Mouse (Mus musculus) cerebellum, adult 9-11 months (tissue): ENCODE data around the gene Cdk5r2.
"Not testable (repeated sequence)": the region's sequence is repeated elsewhere in the genome, so short reads cannot be mapped to it uniquely, and the experiment has no call there.

Experiments used
- DNase-seq: peaks from one replicate; pipeline ENCODE4 v3.0.0; 2022

Cdk5r2 gene

DNA sequence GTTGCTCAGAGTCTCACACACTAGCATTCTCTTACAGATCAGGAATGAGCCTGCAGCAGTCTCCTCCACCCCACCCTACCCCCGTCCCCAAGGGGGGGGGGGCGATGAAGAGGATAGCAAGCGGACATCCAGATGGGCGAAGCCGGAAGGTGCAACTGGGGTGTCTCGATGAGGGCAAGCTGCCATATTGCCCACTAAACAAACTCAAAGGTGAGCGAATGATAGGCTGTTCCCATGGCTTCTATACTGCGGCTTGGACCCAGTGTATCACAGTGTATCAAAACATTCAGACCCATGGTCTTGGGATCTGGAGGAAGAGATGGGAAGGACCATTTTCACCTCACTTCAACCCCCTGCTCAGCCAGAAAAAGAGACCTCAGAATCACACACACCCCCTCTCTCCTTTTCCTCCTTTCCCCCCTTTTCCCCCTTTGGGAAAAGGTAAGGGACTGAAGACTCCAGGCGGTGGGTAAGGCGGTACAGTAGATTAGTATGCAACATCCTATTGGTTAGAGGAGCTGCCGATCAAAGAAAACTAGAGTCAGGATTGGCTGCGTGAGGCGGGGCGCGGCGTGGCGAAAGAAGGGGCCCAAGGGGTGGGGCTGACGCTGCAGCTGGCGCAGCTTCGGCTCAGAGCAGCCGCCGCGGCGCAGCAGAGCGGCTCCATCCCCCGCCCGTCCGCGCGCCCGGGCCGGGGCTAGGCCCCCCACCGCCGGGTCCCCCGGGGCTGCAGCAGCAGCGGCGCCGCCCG is at the start of gene Cdk5r2:
TSS of gene Cdk5r2 (plus strand) at position 629 of the 751 bp plus-strand sequence.
- DNase-seq = peak; percentile 96

DNA sequence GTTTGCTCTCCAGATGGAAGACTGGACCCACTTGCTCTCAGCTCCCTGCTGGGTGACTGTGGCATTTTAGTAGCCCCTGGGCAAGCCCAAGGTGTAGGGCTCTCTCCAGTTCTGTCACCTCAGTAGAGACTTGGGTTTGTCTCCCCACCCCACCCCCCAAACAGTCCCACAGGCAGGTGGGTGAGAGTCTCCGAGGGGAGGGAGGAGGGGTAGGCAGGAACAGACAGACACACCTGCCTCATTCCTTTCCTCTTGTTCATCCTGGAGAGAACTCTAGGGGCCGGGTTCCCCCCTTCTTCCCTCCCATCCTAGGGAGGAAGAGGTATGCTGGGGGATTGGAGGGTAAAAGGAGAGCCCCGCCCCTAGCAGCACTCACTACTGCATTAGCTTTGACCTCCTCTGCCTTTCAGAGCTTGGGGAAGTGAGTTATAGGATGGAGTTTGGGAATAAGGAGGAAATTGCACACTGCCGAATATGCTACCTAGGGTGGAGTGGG is 49.3 kb upstream of the Cdk5r2 start:
- no peak for DNase-seq

DNA sequence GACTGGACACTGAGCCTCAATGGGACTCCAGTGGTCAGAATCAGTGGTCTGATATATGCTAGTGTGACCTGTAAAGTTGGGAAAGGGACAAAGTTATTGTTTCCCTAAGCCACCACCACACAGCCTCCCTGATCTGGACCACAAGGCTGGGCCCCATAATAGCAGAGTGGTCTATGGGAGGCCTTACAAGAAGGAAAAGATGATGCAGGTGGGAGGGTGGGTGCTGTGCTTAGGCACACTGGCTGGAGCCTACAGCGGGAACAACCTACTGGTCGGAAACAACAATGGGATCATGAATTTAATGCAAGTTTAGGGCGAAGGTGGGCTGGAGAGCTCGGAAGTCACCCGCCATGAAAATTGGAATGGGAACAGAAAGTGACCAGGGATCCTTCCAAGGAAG is 48.9 kb upstream of the Cdk5r2 start:
- DNase-seq = no peak

DNA sequence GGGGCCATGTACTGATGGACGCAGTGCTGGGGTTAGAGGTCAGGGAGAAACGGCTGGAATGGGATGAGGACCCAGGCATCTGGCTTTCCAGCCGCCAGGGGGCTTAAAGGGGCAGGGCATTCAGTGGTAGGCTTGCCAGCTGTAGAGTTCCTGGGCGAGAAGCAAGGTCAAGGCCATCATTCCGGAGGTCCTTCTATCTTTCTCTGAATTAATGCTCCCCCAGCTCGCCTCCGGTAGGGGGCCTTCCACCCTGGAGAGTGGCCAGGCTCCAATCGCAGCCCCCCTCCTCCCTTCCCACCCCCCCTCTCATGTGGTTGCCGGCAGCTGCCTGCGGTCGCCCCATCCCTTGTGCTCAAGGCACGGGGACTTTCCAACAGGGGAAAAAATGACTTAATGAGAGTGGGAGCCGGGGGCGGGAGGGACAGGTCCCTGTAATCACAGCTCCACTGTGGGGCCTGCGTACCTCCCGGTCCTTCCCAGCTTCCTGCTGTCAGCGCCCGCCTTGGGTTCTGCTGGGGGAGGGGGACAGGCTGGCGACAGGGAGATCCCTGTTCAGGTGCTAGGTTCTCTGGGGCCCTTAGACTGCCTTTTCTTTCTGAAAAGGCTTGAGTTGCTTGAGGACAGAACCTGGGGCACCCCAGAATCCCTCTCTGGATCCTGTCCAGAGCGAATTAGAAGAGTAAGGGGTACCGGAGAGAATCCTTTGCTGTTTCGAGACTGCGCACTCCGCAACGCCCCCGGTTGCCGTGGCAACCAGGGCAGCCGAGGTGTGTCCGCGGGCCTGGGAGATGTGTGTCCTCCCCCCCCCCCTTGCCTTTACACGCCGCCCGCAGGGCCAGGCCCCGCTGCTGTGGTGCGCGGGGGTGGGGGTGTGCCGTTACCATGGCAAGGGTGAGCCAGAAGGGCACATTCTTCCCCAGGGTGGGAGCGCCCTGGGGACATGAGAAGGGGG is 48.1 kb upstream of the Cdk5r2 start:
- no peak for DNase-seq

DNA sequence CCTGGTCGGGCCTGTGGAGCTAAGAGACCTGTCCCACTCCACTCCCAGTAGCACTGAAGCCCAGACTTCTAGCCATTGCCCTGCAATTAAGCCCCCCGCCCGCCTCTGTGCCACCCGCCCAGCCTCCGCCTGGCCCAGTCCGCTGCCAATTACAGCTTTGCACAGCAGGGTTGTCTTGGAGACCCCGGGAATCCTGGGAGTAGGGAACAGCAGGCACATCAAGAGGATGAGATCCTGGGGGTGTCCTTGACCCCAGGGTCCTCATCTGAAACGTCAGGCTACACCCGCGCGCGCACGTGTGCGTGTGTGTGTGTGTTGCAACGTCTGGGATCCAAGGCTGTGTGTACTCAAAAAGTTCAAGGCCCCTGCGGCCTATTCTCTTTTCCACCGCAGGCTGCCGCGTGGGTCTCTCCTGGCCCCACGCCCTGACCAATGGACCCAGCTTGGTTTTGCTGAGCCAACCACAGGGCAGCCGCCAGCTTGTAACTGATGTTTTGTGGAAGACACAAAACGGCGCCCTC is 47.1 kb upstream of the Cdk5r2 start:
- no peak for DNase-seq

DNA sequence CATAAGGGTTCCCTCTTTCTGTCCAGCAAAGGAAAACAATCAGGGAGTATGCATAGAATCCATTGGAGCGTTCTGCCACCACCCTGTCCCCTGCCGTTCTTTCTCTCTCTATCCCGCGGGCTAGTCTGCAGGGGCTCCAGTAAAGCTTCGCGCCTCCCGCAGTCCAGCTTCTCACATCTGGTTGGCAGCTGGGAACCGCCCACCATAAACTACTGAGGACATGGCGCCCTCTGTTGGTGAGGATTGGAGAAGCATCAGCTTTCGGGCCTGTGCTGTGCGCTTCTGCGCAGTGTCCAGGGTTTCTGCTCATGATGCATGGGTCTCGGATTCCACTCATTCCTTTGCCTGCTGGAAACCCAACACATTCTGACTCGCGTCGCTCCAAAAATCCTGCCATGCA is 46.7 kb upstream of the Cdk5r2 start:
- peak; percentile 65 for DNase-seq

DNA sequence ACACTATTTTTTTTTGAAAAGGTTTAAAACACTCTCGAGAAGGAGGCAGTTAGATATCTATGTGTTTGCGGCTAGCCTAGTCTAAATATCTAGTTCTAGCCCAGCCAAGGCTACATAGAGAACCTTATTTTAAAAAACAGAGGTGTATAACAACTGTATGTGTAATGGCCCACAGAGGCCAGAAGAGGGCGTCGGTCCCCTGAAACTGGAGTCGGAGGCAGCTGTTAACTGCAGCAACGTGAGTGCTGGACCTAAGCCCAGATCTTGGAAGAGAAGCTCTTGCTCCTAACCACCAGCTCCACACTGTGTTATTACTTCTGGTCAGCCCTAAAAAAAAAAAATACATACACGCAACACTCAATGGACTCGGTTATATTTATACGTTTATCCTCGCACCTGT is 45.7 kb upstream of the Cdk5r2 start:
- no peak for DNase-seq

DNA sequence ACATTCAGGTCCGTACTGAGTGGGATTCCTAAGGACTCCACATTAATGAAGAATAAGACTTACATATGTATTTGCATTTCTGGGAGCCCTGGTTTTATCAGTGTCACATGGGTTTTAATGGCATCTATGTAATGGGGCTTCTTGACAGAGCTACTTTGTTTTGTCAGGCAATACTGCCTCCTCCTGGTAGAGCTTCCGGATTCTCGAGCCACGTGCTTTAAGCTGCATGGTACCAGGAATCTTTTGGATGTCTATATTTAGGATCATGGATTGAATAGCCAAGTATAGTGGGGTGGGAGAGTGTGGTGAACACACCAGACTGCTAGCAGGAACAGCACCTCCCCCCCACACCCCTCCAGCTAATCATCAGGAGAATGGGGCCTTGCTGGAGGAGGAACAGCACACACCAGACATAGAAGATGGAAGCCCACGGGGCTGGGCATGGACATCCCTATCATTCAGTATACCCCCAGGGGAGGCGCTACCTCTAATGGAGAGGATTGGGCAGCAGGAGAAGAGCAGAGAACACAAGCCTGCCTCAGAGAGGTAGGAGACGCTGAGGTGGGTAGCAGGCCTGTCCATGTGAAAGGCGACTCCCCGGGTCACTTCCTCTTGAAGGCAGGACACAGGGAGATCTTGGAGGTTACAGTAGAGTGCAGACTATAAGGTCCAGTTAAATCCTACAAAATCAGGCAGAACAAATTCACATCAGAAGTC is 39.6 kb upstream of the Cdk5r2 start:
- no peak for DNase-seq

DNA sequence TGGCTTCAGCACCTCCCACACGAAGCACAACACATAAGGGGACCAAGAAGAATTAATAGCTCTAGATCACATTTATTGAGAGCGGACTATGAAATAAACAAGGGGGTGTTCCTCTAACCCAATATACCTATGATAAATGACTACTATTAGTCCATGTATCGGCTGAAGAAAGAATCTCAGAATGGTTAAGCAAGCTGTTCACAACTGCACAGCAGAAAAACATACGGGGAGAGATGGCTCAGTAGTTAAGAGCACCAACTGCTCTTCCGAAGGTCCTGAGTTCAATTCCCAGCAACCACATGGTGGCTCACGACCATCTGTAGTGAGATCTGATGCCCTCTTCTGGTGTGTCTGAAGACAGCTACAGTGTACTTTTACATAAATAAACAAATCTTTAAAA is 38.8 kb upstream of the Cdk5r2 start:
- DNase-seq = not testable (repeated sequence)

DNA sequence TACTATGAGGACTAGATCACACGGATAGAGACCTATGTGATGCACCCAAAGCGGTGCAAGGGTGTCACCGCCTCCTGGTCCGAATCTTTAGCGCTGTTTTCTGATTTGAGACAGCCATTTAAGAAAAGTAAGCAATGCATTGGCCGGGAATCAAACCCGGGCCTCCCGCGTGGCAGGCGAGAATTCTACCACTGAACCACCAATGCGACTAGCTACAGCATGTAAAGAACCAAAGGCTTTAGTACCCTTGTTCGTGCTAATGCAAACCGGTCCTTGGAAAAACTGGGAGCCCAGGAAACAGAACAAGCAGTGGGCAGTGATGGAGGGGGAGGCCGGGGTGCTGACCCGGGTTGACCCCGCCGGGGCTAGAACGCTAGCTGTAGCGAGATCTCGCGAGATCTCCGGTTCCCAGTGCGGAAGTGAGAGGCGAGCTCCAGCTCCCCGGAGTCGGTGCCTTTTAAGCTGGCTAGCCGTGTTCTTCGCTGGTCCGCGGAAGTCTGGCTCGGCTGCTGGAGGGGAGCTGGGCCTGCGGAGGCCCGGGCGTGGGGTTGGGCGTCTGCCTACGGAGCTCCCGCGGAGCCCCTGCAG is 38.0 kb upstream of the Cdk5r2 start:
- DNase-seq = peak; percentile 93

DNA sequence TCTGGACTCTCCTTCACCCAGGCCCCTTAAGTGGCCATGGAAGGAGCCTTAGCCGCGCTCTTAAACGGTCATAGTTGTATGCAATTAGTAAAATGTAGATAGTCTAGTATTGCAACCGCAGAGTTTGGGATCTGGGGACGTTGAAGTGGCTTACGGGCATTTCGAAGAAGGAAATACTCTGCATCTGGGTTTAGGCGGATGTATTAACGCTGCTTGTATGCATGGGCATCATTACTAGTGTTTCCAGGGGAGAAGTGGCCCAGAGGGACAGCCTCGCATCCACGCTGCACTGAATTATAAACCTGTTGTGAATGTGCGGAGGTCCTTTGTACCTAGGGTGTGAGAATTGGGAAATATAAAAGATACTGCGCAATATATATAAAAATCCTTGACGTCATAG is 37.5 kb upstream of the Cdk5r2 start:
- no peak for DNase-seq

DNA sequence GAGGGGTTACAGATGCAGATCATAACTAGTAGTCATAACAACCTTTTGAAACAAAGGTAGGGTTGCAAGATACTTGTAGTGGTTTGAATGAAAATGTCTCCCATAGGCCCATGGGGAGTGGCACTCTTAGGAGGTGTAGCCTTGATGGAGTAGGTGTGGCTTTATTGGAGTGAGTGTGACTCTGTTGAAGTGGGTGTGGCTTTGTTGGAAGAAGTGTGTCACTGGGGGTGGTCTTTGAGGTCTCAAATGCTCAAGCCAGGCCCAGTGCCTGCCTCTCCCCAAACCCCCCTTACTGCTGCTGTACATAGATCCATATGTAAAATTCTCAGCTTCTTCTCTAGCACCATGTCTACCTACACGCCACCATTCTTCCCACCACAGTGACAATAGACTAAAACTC is 36.2 kb upstream of the Cdk5r2 start:
- DNase-seq = no peak

DNA sequence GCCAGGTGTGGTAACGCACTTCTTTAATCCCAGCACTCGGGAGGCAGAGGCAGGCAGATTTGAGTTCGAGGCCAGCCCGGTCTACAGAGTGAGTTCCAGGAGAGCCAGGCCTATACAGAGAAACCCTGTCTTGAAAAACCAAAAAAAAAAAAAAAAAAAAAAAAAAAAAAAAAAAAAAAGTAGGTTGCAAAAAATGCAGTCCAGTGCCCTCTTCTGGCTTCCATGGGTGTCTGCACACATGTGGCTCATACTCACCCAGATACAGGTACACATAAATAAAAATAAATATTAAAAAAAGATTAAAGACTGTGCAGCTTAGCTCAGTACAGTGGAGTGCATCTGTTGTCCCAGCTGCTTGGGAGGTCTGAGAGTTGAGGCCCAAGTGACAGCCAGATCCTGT is 31.1 kb upstream of the Cdk5r2 start:
- DNase-seq = not testable (repeated sequence)

DNA sequence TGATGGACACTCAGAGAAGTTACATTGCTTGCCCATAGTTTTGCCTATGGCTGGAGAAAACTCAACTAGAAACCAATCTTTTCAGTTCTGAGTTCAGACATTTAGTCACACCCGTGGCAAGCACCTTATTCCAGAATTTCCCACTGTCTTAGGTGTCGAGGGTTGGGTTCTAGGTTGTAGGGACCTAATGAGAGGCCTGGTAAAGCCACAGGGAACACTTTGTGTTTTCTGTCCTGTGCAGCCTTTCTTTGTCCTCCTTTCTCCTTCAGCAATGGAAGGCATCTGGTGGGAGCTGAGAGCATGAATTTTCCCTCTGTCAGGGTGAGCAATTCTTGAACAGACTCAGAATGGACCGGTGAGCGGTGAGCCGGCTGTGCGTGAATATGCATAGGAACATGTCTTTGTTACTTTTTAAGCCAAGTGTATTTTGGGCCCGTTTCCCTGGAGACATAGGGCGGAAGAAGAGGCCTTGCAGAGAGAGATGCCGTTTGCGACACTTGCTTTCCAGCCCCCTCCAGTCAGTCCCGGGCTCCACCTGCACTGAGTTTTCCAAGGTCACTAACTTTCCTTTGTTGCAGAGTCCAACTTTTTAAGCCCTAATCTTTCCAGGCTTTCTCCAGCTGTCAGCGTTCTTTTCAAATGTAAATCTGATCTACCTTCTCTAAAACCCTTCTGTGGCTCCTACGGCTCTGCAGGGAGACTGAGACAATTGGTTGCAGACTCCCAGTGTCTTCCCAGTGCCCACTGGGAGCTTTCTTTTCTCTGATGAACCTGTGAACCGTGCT is 30.0 kb upstream of the Cdk5r2 start:
- no peak for DNase-seq

DNA sequence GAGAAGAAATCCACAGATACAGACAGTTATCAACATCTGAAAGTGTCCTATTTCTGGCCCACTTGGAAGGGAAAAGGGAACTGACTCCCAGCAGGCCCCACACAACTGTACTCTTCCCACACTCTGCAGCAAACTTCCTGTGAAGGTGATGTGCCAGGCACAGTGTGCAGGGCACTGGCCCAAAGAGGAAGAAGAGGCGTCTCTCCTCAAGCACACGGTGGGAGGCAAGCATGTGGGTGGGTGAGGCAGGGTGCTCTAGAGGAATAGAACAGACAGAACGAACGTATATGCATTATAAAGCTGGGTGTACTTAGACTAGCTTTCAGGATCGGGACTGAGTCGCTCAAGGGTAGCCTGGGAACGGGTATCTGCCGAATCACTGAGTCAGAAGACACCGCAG is 24.7 kb upstream of the Cdk5r2 start:
- DNase-seq = no peak

DNA sequence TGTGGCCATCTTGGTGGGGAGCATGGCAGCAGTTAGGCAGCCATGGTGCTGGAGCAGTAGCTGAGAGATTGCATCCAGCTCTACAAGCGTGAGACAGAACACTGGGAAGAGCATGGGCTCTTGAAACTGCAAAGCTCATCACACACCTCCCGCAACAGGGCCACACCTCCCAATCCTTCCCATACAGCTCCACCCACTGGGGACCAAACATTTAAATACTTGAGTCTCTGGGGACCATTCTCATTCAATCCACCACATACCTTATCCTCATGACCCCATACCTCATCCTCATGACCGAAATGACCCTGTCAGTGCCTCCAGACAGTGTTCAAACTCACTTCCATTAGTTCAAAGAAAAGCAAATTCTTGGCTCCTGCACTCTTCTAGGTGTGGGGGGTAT is 21.5 kb upstream of the Cdk5r2 start:
- no peak for DNase-seq

DNA sequence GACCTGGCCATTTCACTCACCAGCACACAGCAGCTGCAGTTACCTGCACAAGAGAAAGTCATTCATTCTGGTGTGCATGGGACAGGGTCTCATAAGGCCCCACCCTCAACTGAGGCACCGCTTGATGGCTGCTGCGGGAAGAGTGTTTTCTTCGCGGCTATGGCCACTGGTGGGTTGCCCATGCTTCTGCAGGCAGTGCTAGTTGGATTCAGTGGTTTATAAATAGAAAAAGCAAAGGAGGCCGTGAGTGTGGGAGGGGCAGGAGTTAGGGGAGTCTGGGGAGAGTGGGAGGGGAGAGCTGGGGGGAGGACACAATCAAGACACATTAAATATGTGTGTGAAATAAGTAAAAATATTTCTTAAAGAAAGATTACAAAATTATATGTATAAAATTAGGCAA is 11.6 kb upstream of the Cdk5r2 start:
- no peak for DNase-seq

DNA sequence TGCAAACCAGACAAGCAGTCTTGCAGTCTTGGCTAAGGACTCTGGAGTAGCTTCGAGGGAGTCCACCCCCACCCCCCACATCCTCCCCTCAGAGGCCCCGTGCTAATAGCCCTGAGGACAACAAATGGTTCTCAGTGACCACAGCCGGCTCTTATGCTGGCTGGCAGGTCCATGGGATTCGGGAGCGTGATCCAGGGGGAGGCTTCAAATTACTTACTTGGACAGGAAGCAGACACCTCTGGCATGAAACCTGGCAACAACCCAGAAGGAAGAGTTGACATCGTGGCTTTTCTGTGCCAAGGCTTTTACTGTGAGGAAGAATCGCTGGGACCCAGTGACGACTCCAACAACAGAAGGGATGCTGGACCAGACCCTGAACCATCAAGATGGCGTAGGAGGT is 8.4 kb upstream of the Cdk5r2 start:
- no peak for DNase-seq

DNA sequence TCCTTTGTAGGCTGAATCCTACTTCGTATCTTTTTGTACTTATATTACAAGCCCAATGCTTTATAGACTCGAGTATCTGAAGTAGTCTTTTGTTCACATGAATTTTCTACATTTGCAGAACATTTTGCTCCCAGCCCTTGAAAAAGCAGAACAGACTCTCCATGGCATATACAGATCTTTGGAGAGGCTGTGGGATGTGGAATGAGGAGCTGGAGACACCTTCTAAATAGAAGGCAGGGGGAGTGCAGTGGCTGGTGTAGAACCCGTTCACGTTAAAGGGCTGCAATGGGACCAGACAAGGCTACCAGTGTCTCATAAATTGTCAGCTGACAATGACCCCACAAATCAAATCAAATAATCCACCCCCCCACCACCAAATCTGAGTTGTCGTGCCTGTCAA is 5.8 kb upstream of the Cdk5r2 start:
- DNase-seq = no peak

DNA sequence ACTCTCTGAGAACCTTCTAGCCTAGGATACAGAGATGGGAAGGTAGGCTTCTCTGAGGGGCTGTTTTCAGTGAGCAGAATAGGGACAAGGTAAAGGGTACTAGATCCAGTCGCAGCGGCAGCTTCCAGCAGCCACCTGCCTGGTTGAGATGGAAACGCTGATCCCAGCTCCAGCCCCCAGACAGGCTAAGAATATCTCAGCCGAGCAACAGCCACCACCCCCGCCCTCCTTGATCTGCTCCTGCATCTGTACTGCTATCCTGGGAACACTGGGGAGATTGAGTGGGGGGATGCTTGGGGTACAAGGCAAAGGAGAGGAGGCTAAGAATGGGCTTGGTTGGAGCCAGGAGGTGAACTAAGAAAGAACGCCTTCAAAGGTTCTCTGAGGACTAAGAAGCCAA is 4.5 kb upstream of the Cdk5r2 start:
- no peak for DNase-seq

DNA sequence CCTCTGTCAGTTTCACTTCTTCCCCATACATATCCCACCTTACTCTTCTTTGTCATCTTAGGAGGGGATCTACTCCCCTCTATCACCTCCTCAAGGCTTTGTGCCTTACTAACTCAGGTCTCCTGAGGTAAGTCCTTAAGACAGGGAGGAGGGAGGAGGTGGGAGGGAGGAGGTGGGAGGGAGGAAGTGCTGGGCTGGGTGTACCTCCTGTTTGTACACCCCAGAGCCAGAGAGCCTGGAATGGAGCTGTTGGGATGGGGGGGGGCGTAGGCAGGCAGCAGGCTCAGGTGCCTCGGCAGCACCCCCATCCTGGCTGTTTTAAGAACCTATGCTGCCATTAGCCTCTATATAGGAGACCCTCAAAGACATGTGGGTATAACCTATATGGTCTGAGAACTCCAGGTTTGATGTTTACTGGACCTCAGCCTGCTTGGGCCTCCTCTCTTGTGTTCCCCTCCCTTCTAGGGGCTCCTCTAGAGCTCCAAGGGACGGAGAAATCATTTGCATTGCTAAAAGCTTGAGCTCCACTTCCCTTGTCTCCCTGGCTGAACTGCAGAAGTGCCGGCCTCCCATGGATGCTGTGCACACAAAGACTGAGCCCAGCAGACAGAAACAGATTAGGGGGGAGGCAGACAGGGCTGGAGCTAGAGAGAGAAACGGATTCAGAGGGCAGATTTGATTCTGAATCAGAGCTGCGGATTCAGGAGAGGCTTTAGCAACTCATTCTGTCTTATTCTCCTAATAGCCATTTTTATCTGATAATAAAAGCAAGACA is 3.5 kb upstream of the Cdk5r2 start:
- DNase-seq = no peak
